Mouse (Mus musculus): ENCODE results near the gene Rnf40. TPM values are rescaled to one million over a fixed set of nuclear protein-coding genes. Genes with fewer than 3 reads are reported as not detected.

Rnf40 gene
- polyA plus RNA-seq, 1 experiment from 2014 or later, result 16.7 TPM

GRCm38 (mm10) chr7:127611561-127611960 is 23.0 kb downstream of the Rnf40 start:
- peaks cover 44% of the 10 kb centered on the region for H3K36me3 ChIP-seq (ENCODE audit: control insufficient read depth, insufficient read depth)
- WGBS, result 97% methylated on average over 26 of the region's 26 CpGs

GRCm38 (mm10) chr7:127613501-127613900 is 24.9 kb downstream of the Rnf40 start:
- Histone ChIP-seq H3K9me3 (ENCODE audit: control insufficient read depth) (no peaks in the 10 kb centered on the region), H3K4me1 (replicated peaks; ENCODE audit: control insufficient read depth, insufficient read depth, low read length) (no peaks in the 10 kb centered on the region), H3K9ac (ENCODE audit: low read depth, low read length) (peak overlapping the region; percentile 94; the same call in 1 of the 2 replicates), H3K27ac (ENCODE audit: low read depth, low read length) (no peak overlapping the region), H3K4me3 (ENCODE audit: low read depth, low read length) (no peak overlapping the region), H3K36me3 (ENCODE audit: control insufficient read depth, insufficient read depth) (peaks cover 36% of the 10 kb centered on the region), H3K4me2 (replicated peaks; ENCODE audit: low read depth) (no peak overlapping the region), H3K27me3 (replicated peaks; ENCODE audit: control insufficient read depth, insufficient read depth, low read length) (no peaks in the 10 kb centered on the region)
- WGBS, result 84% methylated on average over 8 of the region's 8 CpGs
- no peak for ATAC-seq
- TF ChIP-seq CTCF (IDR thresholded peaks at IDR 0.05; ENCODE audit: low read depth), result no peak

More at GRCm38 (mm10) chr7:127611561-127611960, 23.0 kb downstream of the Rnf40 start:
- no peak overlapping the region for H3K9ac ChIP-seq (ENCODE audit: low read depth, low read length)
- no peaks in the 10 kb centered on the region for H3K9me3 ChIP-seq (ENCODE audit: control insufficient read depth)
- no peaks in the 10 kb centered on the region for H3K4me1 ChIP-seq (replicated peaks; ENCODE audit: control insufficient read depth, insufficient read depth, low read length)
- TF ChIP-seq CTCF (IDR thresholded peaks at IDR 0.05; ENCODE audit: low read depth), result no peak
- no peak overlapping the region for H3K4me3 ChIP-seq (ENCODE audit: low read depth, low read length)
- peak overlapping the region; percentile 15; the same call in 1 of the 2 replicates for H3K27ac ChIP-seq (ENCODE audit: low read depth, low read length)
- H3K27me3 ChIP-seq (replicated peaks; ENCODE audit: control insufficient read depth, insufficient read depth, low read length), result no peaks in the 10 kb centered on the region
- H3K4me2 ChIP-seq (replicated peaks; ENCODE audit: low read depth), result no peak overlapping the region
- ATAC-seq, result no peak

- Histone ChIP-seq H3K4me2 (replicated peaks; ENCODE audit: low read depth) (peak overlapping the region; percentile 90), H3K4me1 (replicated peaks; ENCODE audit: control insufficient read depth, insufficient read depth, low read length) (no peaks in the 10 kb centered on the region), H3K4me3 (ENCODE audit: low read depth, low read length) (peak overlapping the region; percentile 99), H3K9me3 (ENCODE audit: control insufficient read depth) (no peaks in the 10 kb centered on the region), H3K9ac (ENCODE audit: low read depth, low read length) (peak overlapping the region; percentile 94), H3K27me3 (replicated peaks; ENCODE audit: control insufficient read depth, insufficient read depth, low read length) (no peaks in the 10 kb centered on the region), H3K36me3 (ENCODE audit: control insufficient read depth, insufficient read depth) (peaks cover 32% of the 10 kb centered on the region), H3K27ac (ENCODE audit: low read depth, low read length) (peak overlapping the region; percentile 85; the same call in 1 of the 2 replicates)
- WGBS, result 18% methylated on average over 8 of the region's 8 CpGs
- ATAC-seq, result peak; percentile 15; the same call in 1 of the 2 replicates
- no peak for TF ChIP-seq CTCF (IDR thresholded peaks at IDR 0.05; ENCODE audit: low read depth)
These were observed 25.5 kb downstream of the Rnf40 start for GRCm38 (mm10) chr7:127614091-127614490.

GRCm38 (mm10) chr7:127614511-127614890 is 25.9 kb downstream of the Rnf40 start:
- Histone ChIP-seq H3K9ac (ENCODE audit: low read depth, low read length) (peak overlapping the region; percentile 94), H3K9me3 (ENCODE audit: control insufficient read depth) (no peaks in the 10 kb centered on the region), H3K4me1 (replicated peaks; ENCODE audit: control insufficient read depth, insufficient read depth, low read length) (no peaks in the 10 kb centered on the region), H3K27me3 (replicated peaks; ENCODE audit: control insufficient read depth, insufficient read depth, low read length) (no peaks in the 10 kb centered on the region), H3K4me2 (replicated peaks; ENCODE audit: low read depth) (peak overlapping the region; percentile 90), H3K27ac (ENCODE audit: low read depth, low read length) (peak overlapping the region; percentile 85), H3K36me3 (ENCODE audit: control insufficient read depth, insufficient read depth) (peaks cover 28% of the 10 kb centered on the region), H3K4me3 (ENCODE audit: low read depth, low read length) (peak overlapping the region; percentile 99)
- ATAC-seq, result peak; percentile 57
- no peak for TF ChIP-seq CTCF (IDR thresholded peaks at IDR 0.05; ENCODE audit: low read depth)
- WGBS, result under 1% methylated on average over 30 of the region's 44 CpGs

- Histone ChIP-seq H3K9ac (ENCODE audit: low read depth, low read length) (peak within 1 kb of the TSS; percentile 94), H3K27ac (ENCODE audit: low read depth, low read length) (peak within 1 kb of the TSS; percentile 85), H3K4me2 (replicated peaks; ENCODE audit: low read depth) (peak within 1 kb of the TSS; percentile 90), H3K36me3 (ENCODE audit: control insufficient read depth, insufficient read depth) (peaks cover 23% of the 10 kb centered on the region), H3K4me1 (replicated peaks; ENCODE audit: control insufficient read depth, insufficient read depth, low read length) (no peaks in the 10 kb centered on the region), H3K27me3 (replicated peaks; ENCODE audit: control insufficient read depth, insufficient read depth, low read length) (no peaks in the 10 kb centered on the region), H3K9me3 (ENCODE audit: control insufficient read depth) (no peaks in the 10 kb centered on the region), H3K4me3 (ENCODE audit: low read depth, low read length) (peak within 1 kb of the TSS; percentile 99)
- no peak for TF ChIP-seq CTCF (IDR thresholded peaks at IDR 0.05; ENCODE audit: low read depth)
- 1% methylated on average over 44 of the region's 50 CpGs for WGBS
- ATAC-seq, result peak; percentile 76
These were observed 26.6 kb downstream of the Rnf40 start, which contains the start of gene Zfp629 for GRCm38 (mm10) chr7:127614891-127615843. Gene Zfp629, minus strand, starts transcription at chr7:127615797.

- Histone ChIP-seq H3K27ac (ENCODE audit: low read depth, low read length) (no peak overlapping the region), H3K4me3 (ENCODE audit: low read depth, low read length) (no peak overlapping the region), H3K4me1 (replicated peaks; ENCODE audit: control insufficient read depth, insufficient read depth, low read length) (no peaks in the 10 kb centered on the region), H3K4me2 (replicated peaks; ENCODE audit: low read depth) (no peak overlapping the region), H3K27me3 (replicated peaks; ENCODE audit: control insufficient read depth, insufficient read depth, low read length) (no peaks in the 10 kb centered on the region), H3K9me3 (ENCODE audit: control insufficient read depth) (no peaks in the 10 kb centered on the region), H3K36me3 (ENCODE audit: control insufficient read depth, insufficient read depth) (peaks cover 12% of the 10 kb centered on the region), H3K9ac (ENCODE audit: low read depth, low read length) (no peak overlapping the region)
- no peak for TF ChIP-seq CTCF (IDR thresholded peaks at IDR 0.05; ENCODE audit: low read depth)
- 0 out of 2 replicates have a peak, but pooled peaks have one; percentile 1 for ATAC-seq
- WGBS, result 50% methylated on average over 1 of the region's 1 CpGs
These were observed 27.8 kb downstream of the Rnf40 start for GRCm38 (mm10) chr7:127616336-127616735.

All from intestine, postnatal 0 days (tissue).